Mouse (Mus musculus) bone marrow macrophage, adult 2 months (primary cell): ENCODE measurements around the gene Igsf21.

Experiments
- CTCF ChIP-seq: IDR thresholded peaks from 2 replicates; pipeline ENCODE4 v1.5.1; 2012; ENCODE audit warnings: low read depth, mild to moderate bottlenecking, low read length, moderate library complexity
- POLR2A ChIP-seq: IDR thresholded peaks from 2 replicates; pipeline ENCODE4 v1.6.1; 2012; ENCODE audit warnings: mild to moderate bottlenecking, low read depth, low read length, borderline replicate concordance

DNA sequence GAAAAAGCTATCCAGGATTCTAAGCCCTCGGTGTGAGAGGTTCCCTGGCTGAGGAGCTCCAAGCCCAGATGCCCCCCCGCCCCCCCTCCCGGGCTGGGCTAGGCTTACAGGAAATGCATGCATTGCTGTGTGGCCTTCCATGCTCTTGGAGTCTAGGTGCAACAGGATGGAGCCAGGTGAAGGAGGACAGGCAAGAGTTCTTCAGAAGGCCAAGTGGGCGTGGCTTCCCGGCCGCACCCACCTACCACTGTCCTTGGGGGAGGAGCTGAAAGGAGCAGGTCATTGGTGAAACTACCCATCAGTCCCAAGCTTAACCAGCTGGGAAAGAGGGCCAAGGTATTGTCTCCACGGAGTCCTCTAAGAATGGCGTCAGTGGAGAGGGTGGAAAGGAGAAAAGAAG, 1.8 kb upstream of the Igsf21 start:
- TF ChIP-seq POLR2A = no peak
- no peak for TF ChIP-seq CTCF
